Mouse (Mus musculus) ES-E14 (cell line): ENCODE data around the gene Pbld2. TPM values are rescaled to one million over a fixed set of nuclear protein-coding genes. Genes with fewer than 3 reads are reported as not detected.

Experiments used
- DNase-seq: peaks from one replicate; pipeline ENCODE4 v3.0.0-alpha.2; 2013; ENCODE audit warnings: low read depth, low spot score
- H3K27ac ChIP-seq: 2 replicates; pipeline ENCODE4 v1.5.1; 2012; ENCODE audit warnings: low read depth, mild to moderate bottlenecking, low read length, moderate library complexity, mixed read lengths; ENCODE audit not compliant: poor library complexity, insufficient read depth, severe bottlenecking
- H3K36me3 ChIP-seq: 2 replicates; pipeline ENCODE4 v1.6.1; 2012; ENCODE audit warnings: mild to moderate bottlenecking, low read length, moderate library complexity, mixed read lengths; ENCODE audit not compliant: control insufficient read depth, poor library complexity, insufficient read depth, severe bottlenecking
- H3K4me1 ChIP-seq, 2 experiments: fragments of 150-350 bp in 1 of 2; sonication (generic) in 1 of 2; 2 replicates each; pipeline ENCODE4 v1.6.1; 2012; ENCODE audit warnings: low read length in 2 of 2, mild to moderate bottlenecking in 1 of 2, mixed read lengths in 1 of 2; ENCODE audit not compliant: control insufficient read depth in 2 of 2, insufficient read depth in 2 of 2, poor library complexity in 1 of 2
- H3K4me3 ChIP-seq, 2 experiments: fragments of 150-350 bp in 1 of 2; sonication (generic) in 1 of 2; 2 replicates each; pipeline ENCODE4 v1.5.1; 2012; ENCODE audit warnings: low read length in 2 of 2, low read depth in 1 of 2, mild to moderate bottlenecking in 1 of 2, mixed read lengths in 1 of 2; ENCODE audit not compliant: insufficient read depth in 1 of 2, poor library complexity in 1 of 2, severe bottlenecking in 1 of 2
- H3K9ac ChIP-seq: 2 replicates; pipeline ENCODE4 v1.6.1; 2012; ENCODE audit warnings: low read depth, mild to moderate bottlenecking, low read length, mixed read lengths; ENCODE audit not compliant: poor library complexity, insufficient read depth, severe bottlenecking
- H3K9me3 ChIP-seq: fragments of 150-350 bp; sonication (generic); 2 replicates; pipeline ENCODE4 v1.6.1; 2012; ENCODE audit warnings: low read depth, mild to moderate bottlenecking, low read length; ENCODE audit not compliant: control insufficient read depth, insufficient read depth
- CHD2 ChIP-seq: IDR thresholded peaks from 2 replicates; pipeline ENCODE4 v1.6.1; 2014; ENCODE audit warnings: mild to moderate bottlenecking, low read depth, low read length, inconsistent platforms
- HCFC1 ChIP-seq: IDR thresholded peaks from 2 replicates; pipeline ENCODE4 v1.6.1; 2012; ENCODE audit warnings: low read length, inconsistent platforms, borderline replicate concordance; ENCODE audit not compliant: insufficient read depth
- MAFK ChIP-seq: IDR thresholded peaks from 2 replicates; pipeline ENCODE4 v1.6.1; 2014; ENCODE audit warnings: mild to moderate bottlenecking, low read depth, low read length, inconsistent platforms; ENCODE audit not compliant: insufficient read depth
- ZC3H11A ChIP-seq: IDR thresholded peaks from 2 replicates; pipeline ENCODE4 v1.6.1; 2012; ENCODE audit warnings: low read depth, mild to moderate bottlenecking, inconsistent platforms, low read length, borderline replicate concordance
- ZNF384 ChIP-seq: IDR thresholded peaks from 2 replicates; pipeline ENCODE4 v1.6.1; 2012; ENCODE audit warnings: low read depth, low read length, inconsistent platforms
- in situ Hi-C, 2 experiments: fragments of 600-800 bp; cut with MboI; formaldehyde crosslinking; loops; one replicate each; pipeline ENCODE4 v1.15.1; 2025; ENCODE audit warnings: low sequenced_read_pairs in 2 of 2, inconsistent platforms in 1 of 2; ENCODE audit not compliant: unreplicated experiment in 2 of 2
- total RNA-seq: library from RNA; depleted of rRNA; stranded (reverse); fragments of 300-350 nt; gene quantifications from 2 replicates; pipeline ENCODE4 v1.2.3, GENCODE M21; 2012

Gene Pbld2
- total RNA-seq, 1 experiment: 0.58 TPM

- no peak for DNase-seq
- in situ Hi-C loops: no loop called here
- Histone ChIP-seq H3K27ac (no peak overlapping the region), H3K9me3 (no peaks in the 10 kb centered on the region), H3K4me3 (no peak overlapping the region), H3K36me3 (no peaks in the 10 kb centered on the region), H3K9ac (no peak overlapping the region), H3K4me1 (no peaks in the 10 kb centered on the region)
- no peak for TF ChIP-seq CHD2
- TF ChIP-seq HCFC1: no peak
- TF ChIP-seq ZNF384: no peak
- no peak for TF ChIP-seq MAFK
- TF ChIP-seq ZC3H11A: no peak
These were observed 8.2 kb downstream of the Pbld2 start for GRCm38 (mm10) chr10:63032267-63032666.

DNA sequence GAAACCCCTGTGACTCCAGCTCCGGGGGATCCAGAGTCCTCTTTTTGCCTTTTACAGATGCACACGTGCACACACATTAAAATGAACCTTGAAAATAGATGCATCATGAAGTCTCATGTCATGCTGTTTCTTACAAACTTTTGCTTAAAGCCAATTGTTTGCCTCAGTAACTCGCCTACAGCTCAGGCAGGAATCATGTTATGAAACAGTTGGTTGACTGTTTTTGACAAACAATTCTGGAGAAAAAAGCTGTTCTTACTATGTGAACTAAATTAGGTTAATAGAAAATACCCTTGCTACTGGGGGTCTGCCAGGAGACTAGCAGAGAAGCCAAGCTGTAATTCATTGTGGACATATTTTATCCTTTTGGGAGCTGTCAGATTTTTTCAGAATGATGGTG lies 8.8 kb downstream of the Pbld2 start:
- Histone ChIP-seq H3K36me3 (no peaks in the 10 kb centered on the region), H3K27ac (no peak overlapping the region), H3K9me3 (no peaks in the 10 kb centered on the region), H3K4me1 (no peaks in the 10 kb centered on the region), H3K9ac (no peak overlapping the region), H3K4me3 (no peak overlapping the region)
- in situ Hi-C loops: no loop called here
- no peak for TF ChIP-seq CHD2
- no peak for TF ChIP-seq HCFC1
- TF ChIP-seq ZC3H11A: no peak
- TF ChIP-seq ZNF384: no peak
- TF ChIP-seq MAFK: no peak
- DNase-seq: no peak

DNA sequence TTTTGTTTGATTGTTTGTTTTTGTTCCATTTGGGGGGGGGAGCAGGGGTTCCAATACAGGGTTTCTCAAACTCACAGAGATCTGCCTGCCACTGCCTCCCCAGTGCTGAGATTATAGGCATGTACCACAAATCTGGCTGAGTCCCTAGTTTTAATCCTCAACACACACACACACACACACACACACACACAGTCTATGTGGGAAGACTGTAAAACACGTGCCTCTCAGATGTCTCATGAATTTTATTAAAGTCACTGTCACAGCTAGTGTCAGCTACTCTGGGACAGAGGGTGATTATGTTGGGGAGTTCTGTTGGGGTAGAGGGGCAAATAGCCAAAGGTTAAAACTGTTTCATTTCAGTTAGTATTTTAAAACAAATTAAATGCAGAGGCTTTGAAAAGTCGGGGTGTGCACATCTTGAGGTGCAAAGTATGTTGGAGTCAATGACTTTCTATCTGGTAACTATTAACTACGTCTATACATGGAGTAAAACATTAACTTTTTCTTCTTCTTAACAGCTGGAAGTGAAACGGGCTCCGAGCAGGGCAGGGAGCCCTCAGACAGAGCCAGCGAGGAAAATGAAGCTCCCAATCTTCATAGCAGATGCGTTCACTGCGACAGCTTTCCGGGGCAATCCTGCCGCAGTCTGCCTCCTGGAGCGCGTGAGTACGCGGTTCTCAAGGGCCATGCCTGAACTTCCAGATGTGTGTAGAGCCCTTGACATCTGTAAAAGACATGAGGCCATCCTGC lies 14.6 kb downstream of the Pbld2 start:
- Histone ChIP-seq H3K4me3 (peak overlapping the region; percentile 28 to 34; a peak in 3 of 4 replicates), H3K27ac (no peak overlapping the region), H3K4me1 (no peaks in the 10 kb centered on the region), H3K9me3 (no peaks in the 10 kb centered on the region), H3K36me3 (no peaks in the 10 kb centered on the region), H3K9ac (no peak overlapping the region)
- in situ Hi-C loops: no loop called here
- DNase-seq: no peak
- TF ChIP-seq MAFK (no peak), ZC3H11A (no peak), CHD2 (no peak), HCFC1 (no peak), ZNF384 (no peak)

GRCm38 (mm10) chr10:63039867-63040628 lies 15.9 kb downstream of the Pbld2 start:
- no peak overlapping the region for H3K27ac ChIP-seq
- H3K9ac ChIP-seq: no peak overlapping the region
- H3K9me3 ChIP-seq: no peaks in the 10 kb centered on the region
- no peaks in the 10 kb centered on the region for H3K4me1 ChIP-seq
- H3K4me3 ChIP-seq: no peak overlapping the region
- no peak for DNase-seq
- in situ Hi-C loops: no loop called here
- TF ChIP-seq MAFK (no peak), CHD2 (no peak), HCFC1 (no peak), ZNF384 (no peak), ZC3H11A (no peak)
- H3K36me3 ChIP-seq: no peaks in the 10 kb centered on the region
